Mouse (Mus musculus) E14TG2a.4 (cell line): ENCODE results near the gene Sync.
A peak's percentile ranks its signal among the peaks of the same experiment; 100 is the strongest.

Source experiments
- H3K27me3 ChIP-seq: 2 replicates; pipeline ENCODE4 v1.6.1; 2014; ENCODE audit warnings: low read length, control low read depth; ENCODE audit not compliant: insufficient read depth
- H3K36me3 ChIP-seq: 2 replicates; pipeline ENCODE4 v1.6.1; 2014; ENCODE audit warnings: low read length, control low read depth; ENCODE audit not compliant: insufficient read depth
- H3K4me1 ChIP-seq: replicated peaks from 2 replicates; pipeline ENCODE4 v1.6.1; 2014; ENCODE audit warnings: low read depth, low read length, control low read depth
- H3K4me3 ChIP-seq: replicated peaks from 2 replicates; pipeline ENCODE4 v1.5.1; 2014; ENCODE audit warnings: mild to moderate bottlenecking, low read length
- H3K9me3 ChIP-seq: 2 replicates; pipeline ENCODE4 v1.6.1; 2014; ENCODE audit warnings: low read length, control low read depth
- CTCF ChIP-seq: conservative IDR thresholded peaks from 2 replicates; pipeline ENCODE4 v1.5.1; 2014; ENCODE audit warnings: low read length
- NANOG ChIP-seq: IDR thresholded peaks from 2 replicates; pipeline ENCODE4 v1.6.1; 2014; ENCODE audit warnings: borderline replicate concordance, low read length, mixed read lengths
- POU5F1 ChIP-seq: IDR thresholded peaks from 2 replicates; pipeline ENCODE4 v1.6.1; 2014; ENCODE audit warnings: low read length, borderline replicate concordance

The Sync gene

GRCm38 (mm10) chr4:129332846-129333245 lies 45.4 kb downstream of the Sync start:
- peak overlapping the region; percentile 99 for H3K4me3 ChIP-seq
- TF ChIP-seq POU5F1 (no peak), NANOG (no peak), CTCF (no peak)
- H3K36me3 ChIP-seq: peaks cover 71% of the 10 kb centered on the region
- peaks cover 58% of the 10 kb centered on the region for H3K4me1 ChIP-seq
- no peaks in the 10 kb centered on the region for H3K9me3 ChIP-seq
- H3K27me3 ChIP-seq: no peaks in the 10 kb centered on the region

- peaks cover 70% of the 10 kb centered on the region for H3K36me3 ChIP-seq
- H3K9me3 ChIP-seq: no peaks in the 10 kb centered on the region
- TF ChIP-seq POU5F1: no peak
- TF ChIP-seq CTCF: no peak
- no peak for TF ChIP-seq NANOG
- H3K4me1 ChIP-seq: peaks cover 56% of the 10 kb centered on the region
- H3K4me3 ChIP-seq: peak overlapping the region; percentile 99
- H3K27me3 ChIP-seq: no peaks in the 10 kb centered on the region
Measured at GRCm38 (mm10) chr4:129334677-129335215, 47.3 kb downstream of the Sync start.

- Histone ChIP-seq H3K9me3 (no peaks in the 10 kb centered on the region), H3K4me3 (peak within 1 kb of the TSS; percentile 99), H3K4me1 (peaks cover 49% of the 10 kb centered on the region), H3K27me3 (no peaks in the 10 kb centered on the region), H3K36me3 (peaks cover 69% of the 10 kb centered on the region)
- no peak for TF ChIP-seq CTCF
- no peak for TF ChIP-seq POU5F1
- TF ChIP-seq NANOG: no peak
Measured at GRCm38 (mm10) chr4:129335216-129336074, 48.0 kb downstream of the Sync start, which contains the start of the genes Rbbp4 and Zbtb8os. Gene Rbbp4 (minus strand): TSS chr4:129335370. Gene Zbtb8os (plus strand): TSS chr4:129335695.

GRCm38 (mm10) chr4:129336291-129336690 lies 48.9 kb downstream of the Sync start:
- no peaks in the 10 kb centered on the region for H3K9me3 ChIP-seq
- TF ChIP-seq CTCF: no peak
- no peak for TF ChIP-seq POU5F1
- no peak for TF ChIP-seq NANOG
- peaks cover 41% of the 10 kb centered on the region for H3K4me1 ChIP-seq
- H3K27me3 ChIP-seq: no peaks in the 10 kb centered on the region
- H3K4me3 ChIP-seq: peak overlapping the region; percentile 88
- peaks cover 69% of the 10 kb centered on the region for H3K36me3 ChIP-seq

GRCm38 (mm10) chr4:129339743-129340142 lies 52.3 kb downstream of the Sync start:
- H3K27me3 ChIP-seq: no peaks in the 10 kb centered on the region
- peaks cover 14% of the 10 kb centered on the region for H3K4me1 ChIP-seq
- H3K36me3 ChIP-seq: peaks cover 70% of the 10 kb centered on the region
- TF ChIP-seq NANOG (no peak), CTCF (no peak), POU5F1 (no peak)
- H3K9me3 ChIP-seq: no peaks in the 10 kb centered on the region
- no peak overlapping the region for H3K4me3 ChIP-seq

GRCm38 (mm10) chr4:129341888-129342287 lies 54.5 kb downstream of the Sync start:
- Histone ChIP-seq H3K27me3 (no peaks in the 10 kb centered on the region), H3K36me3 (peaks cover 83% of the 10 kb centered on the region), H3K9me3 (no peaks in the 10 kb centered on the region), H3K4me3 (no peak overlapping the region), H3K4me1 (peaks cover 20% of the 10 kb centered on the region)
- TF ChIP-seq POU5F1: no peak
- no peak for TF ChIP-seq CTCF

- Histone ChIP-seq H3K9me3 (no peaks in the 10 kb centered on the region), H3K36me3 (peaks cover 78% of the 10 kb centered on the region), H3K4me3 (no peak overlapping the region), H3K27me3 (no peaks in the 10 kb centered on the region), H3K4me1 (peaks cover 12% of the 10 kb centered on the region)
- TF ChIP-seq CTCF (no peak), POU5F1 (no peak), NANOG (no peak)
Measured at GRCm38 (mm10) chr4:129342705-129343104, 55.3 kb downstream of the Sync start.

GRCm38 (mm10) chr4:129346481-129347154 lies 59.2 kb downstream of the Sync start:
- H3K4me3 ChIP-seq: no peak overlapping the region
- H3K27me3 ChIP-seq: no peaks in the 10 kb centered on the region
- peaks cover 62% of the 10 kb centered on the region for H3K36me3 ChIP-seq
- peaks cover 17% of the 10 kb centered on the region for H3K4me1 ChIP-seq
- no peaks in the 10 kb centered on the region for H3K9me3 ChIP-seq
- TF ChIP-seq POU5F1 (no peak), NANOG (no peak), CTCF (no peak)
